Mouse (Mus musculus) midbrain, embryonic 13.5 days (tissue): ENCODE data around the gene AC124502.3. TPM values are rescaled to one million over a fixed set of nuclear protein-coding genes. Genes with fewer than 3 reads are reported as not detected.

Source experiments
- ATAC-seq: fragments of 200-750 bp; cut with Nextera tagmentation; 2 replicates; pipeline ENCODE4 v1.8.0; 2017; ENCODE audit warnings: mild to moderate bottlenecking, moderate TSS enrichment, moderate library complexity
- H3K27ac ChIP-seq: fragments of 300-500 bp; sonication (generic); 2 replicates; pipeline ENCODE4 v1.5.1; 2015; ENCODE audit warnings: inconsistent platforms, mild to moderate bottlenecking, moderate library complexity
- H3K27me3 ChIP-seq: fragments of 300-500 bp; sonication (generic); 2 replicates; pipeline ENCODE4 v1.6.1; 2015; ENCODE audit warnings: mild to moderate bottlenecking, inconsistent platforms
- H3K36me3 ChIP-seq: fragments of 300-500 bp; sonication (generic); 2 replicates; pipeline ENCODE4 v1.6.1; 2015; ENCODE audit warnings: mild to moderate bottlenecking, inconsistent platforms
- H3K4me1 ChIP-seq: fragments of 300-500 bp; sonication (generic); replicated peaks from 2 replicates; pipeline ENCODE4 v1.6.1; 2015; ENCODE audit warnings: inconsistent platforms
- H3K4me2 ChIP-seq: fragments of 300-500 bp; sonication (generic); replicated peaks from 2 replicates; pipeline ENCODE4 v1.6.1; 2015; ENCODE audit warnings: moderate library complexity, mild to moderate bottlenecking, inconsistent platforms
- H3K4me3 ChIP-seq: fragments of 300-500 bp; sonication (generic); replicated peaks from 2 replicates; pipeline ENCODE4 v1.5.1; 2015; ENCODE audit warnings: mild to moderate bottlenecking, inconsistent platforms
- H3K9ac ChIP-seq: fragments of 300-500 bp; sonication (generic); replicated peaks from 2 replicates; pipeline ENCODE4 v1.6.1; 2015; ENCODE audit warnings: mild to moderate bottlenecking, inconsistent platforms
- H3K9me3 ChIP-seq: fragments of 300-500 bp; sonication (generic); 2 replicates; pipeline ENCODE4 v1.6.1; 2016; ENCODE audit warnings: mild to moderate bottlenecking, inconsistent platforms
- WGBS: fragments of 180-500 bp; shearing (Covaris S2); methylation state at CpG from one replicate; pipeline ENCODE4 v1.1.7; 2015; 5-methylcytosine and 5-hydroxymethylcytosine counted together
- polyA plus RNA-seq: library from polyadenylated mRNA; unstranded; fragments of >200 nt; fragmentation: Nextera tagmentation; extraction: Ambion mirVana; gene quantifications from 2 replicates; pipeline ENCODE4 v1.2.1, GENCODE M21; 2015

AC124502.3 gene
- polyA plus RNA-seq, 1 experiment from 2014 or later, result 3.9 TPM

DNA sequence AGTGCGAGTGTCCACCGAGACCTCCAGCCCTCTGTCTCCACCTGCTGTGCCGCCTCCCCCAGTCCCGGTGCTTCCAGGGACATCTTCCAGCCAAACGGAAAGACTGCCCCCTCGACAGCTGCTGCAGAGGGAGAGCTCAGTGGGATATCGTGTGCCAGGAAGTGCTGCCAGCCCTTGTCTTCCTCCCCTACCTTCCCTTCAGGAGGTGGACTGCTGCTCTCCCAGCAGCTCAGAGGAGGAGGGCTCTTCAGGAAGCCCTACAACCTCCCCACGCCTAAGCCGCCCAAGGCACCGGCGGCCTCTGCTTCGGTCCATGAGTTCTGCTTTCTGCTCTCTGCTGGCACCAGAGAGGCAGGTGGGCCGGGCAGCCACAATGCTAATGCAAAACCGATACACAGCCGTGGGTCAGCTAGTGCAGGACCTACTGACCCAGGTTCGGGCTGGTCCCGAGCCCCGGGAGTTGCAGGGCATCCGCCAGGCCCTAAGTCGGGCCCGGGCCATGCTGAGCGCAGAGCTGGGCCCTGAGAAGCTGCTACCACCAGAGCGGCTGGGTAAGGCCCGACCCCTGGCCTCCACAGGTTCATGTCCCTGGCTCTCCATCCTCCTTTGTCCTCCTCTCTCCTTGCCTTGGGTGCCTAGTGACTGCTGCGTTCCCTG is 13.6 kb downstream of the AC124502.3 start:
- H3K27me3 ChIP-seq, result peaks cover 61% of the 10 kb centered on the region
- H3K36me3 ChIP-seq, result peaks cover 27% of the 10 kb centered on the region
- no peak overlapping the region for H3K27ac ChIP-seq
- 33% methylated on average over 25 of the region's 25 CpGs for WGBS
- H3K4me1 ChIP-seq, result peaks cover 30% of the 10 kb centered on the region
- no peak overlapping the region for H3K4me3 ChIP-seq
- H3K4me2 ChIP-seq, result no peak overlapping the region
- no peak overlapping the region for H3K9ac ChIP-seq
- no peak for ATAC-seq
- no peaks in the 10 kb centered on the region for H3K9me3 ChIP-seq

DNA sequence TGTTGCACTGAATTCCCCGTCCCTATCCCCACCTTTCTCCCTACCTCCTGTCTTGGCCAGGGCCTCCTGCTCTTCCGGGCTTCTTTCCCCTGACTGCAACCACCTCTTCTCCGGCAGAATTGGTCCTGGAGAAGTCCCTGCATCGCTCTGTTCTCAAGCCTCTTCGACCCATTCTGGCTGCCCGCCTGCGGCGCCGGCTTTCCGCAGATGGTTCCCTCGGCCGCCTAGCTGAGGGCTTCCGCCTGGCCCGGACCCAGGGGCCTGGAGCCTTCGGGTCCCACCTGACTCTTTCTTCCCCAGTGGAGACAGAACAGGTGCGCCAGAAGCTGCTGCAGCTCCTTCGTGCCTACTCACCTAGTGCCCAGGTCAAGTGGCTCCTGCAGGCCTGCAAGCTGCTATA is 14.2 kb downstream of the AC124502.3 start:
- Histone ChIP-seq H3K9ac (no peak overlapping the region), H3K27ac (no peak overlapping the region), H3K9me3 (no peaks in the 10 kb centered on the region), H3K27me3 (peaks cover 61% of the 10 kb centered on the region), H3K36me3 (peaks cover 21% of the 10 kb centered on the region), H3K4me1 (peaks cover 30% of the 10 kb centered on the region), H3K4me2 (no peak overlapping the region), H3K4me3 (no peak overlapping the region)
- ATAC-seq, result no peak
- 55% methylated on average over 17 of the region's 17 CpGs for WGBS

DNA sequence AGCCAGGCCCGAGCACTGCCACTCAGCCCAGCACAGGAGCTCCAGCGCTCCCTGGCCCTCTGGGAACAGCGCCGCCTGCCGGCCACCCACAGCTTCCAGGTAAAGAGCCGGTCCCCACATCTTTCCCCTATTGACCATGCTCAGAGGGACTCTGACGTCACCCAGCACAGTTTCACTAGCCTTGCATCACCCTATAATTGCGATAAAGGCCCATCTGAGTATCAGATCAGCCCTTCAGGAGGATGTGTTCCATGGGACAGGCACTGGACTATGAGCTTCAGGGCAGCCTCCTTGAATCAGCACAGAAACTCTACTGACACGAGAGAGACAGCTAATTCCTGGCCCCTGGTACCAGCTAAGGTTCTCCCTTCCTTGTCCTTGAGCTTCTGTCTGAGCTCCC is 15.2 kb downstream of the AC124502.3 start:
- H3K4me1 ChIP-seq, result peaks cover 35% of the 10 kb centered on the region
- H3K27ac ChIP-seq, result no peak overlapping the region
- no peak overlapping the region for H3K4me2 ChIP-seq
- no peak overlapping the region for H3K4me3 ChIP-seq
- H3K36me3 ChIP-seq, result peaks cover 11% of the 10 kb centered on the region
- H3K9me3 ChIP-seq, result no peaks in the 10 kb centered on the region
- WGBS, result 19% methylated on average over 9 of the region's 9 CpGs
- H3K9ac ChIP-seq, result no peak overlapping the region
- H3K27me3 ChIP-seq, result peaks cover 61% of the 10 kb centered on the region
- ATAC-seq, result no peak

DNA sequence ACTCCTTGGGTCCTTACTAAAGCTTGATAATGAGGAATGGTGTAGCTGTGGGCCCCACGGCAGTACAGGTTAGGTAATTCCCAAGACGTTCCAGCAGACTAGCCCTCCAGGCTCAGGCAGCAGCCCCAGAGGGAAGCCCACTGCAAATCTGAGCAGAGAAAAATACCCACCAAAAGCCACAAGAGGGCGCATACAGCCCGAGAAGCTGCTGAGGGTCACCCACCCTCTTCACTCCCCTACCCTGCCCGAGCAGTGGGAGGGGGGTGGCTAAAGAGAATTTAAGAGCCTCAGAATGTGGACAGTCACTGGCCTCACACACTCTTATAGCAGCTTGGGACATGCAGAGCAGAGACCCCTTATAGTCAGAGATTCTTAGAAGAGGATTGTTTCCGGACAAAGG is 17.6 kb downstream of the AC124502.3 start:
- Histone ChIP-seq H3K4me3 (no peak overlapping the region), H3K27ac (no peak overlapping the region), H3K9ac (no peak overlapping the region; the same call in 1 of the 2 replicates), H3K4me2 (no peak overlapping the region), H3K9me3 (no peaks in the 10 kb centered on the region), H3K36me3 (no peaks in the 10 kb centered on the region), H3K4me1 (peaks cover 30% of the 10 kb centered on the region), H3K27me3 (peaks cover 48% of the 10 kb centered on the region)
- WGBS, result 6% methylated on average over 6 of the region's 6 CpGs
- ATAC-seq, result peak; percentile 52

DNA sequence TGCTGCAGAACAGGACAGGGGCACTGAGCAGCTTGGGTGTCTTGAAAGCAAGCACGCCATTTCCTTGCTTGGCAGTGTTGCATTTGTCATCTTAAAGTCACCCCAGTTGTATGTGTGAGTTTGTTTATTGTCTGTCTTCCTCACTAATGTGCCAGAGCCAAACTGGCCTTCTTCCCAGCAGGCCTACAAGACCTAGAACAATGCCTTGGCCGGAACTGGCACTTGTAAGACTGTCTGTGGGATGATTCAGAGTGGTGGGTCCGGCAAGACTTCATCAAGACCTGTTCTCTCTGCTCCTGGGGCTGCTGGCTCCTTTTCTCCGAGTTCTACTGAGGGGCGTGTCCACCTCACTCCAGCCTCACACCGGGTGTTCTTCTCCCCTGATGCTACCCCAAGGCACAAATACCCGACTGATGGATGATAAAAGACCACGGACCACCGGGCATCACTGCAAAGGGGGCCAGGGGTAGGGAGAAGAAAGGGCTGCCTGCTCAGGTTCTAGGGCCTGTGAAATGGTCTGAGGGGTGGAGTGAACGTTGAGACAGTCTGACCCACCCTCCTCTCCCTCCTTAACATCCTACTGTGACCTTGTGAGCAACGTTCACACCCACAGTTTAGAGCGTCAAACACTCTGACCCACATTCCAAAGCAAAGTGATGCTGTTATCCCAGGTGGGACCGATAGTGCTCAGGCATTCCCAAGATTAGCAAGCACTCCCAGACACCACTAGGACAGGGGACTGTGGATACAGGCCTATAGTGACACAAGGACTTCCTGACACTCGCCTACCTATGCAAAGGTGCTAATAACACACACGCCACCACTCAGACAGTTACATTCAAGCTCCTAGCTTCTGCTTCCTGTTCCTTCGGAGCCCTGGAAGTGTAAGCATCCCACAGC is 19.4 kb downstream of the AC124502.3 start:
- no peak overlapping the region for H3K4me2 ChIP-seq
- no peak overlapping the region for H3K27ac ChIP-seq
- no peaks in the 10 kb centered on the region for H3K36me3 ChIP-seq
- 28% methylated on average over 16 of the region's 16 CpGs for WGBS
- H3K4me3 ChIP-seq, result no peak overlapping the region
- H3K9ac ChIP-seq, result no peak overlapping the region
- ATAC-seq, result no peak
- peaks cover 30% of the 10 kb centered on the region for H3K27me3 ChIP-seq
- peaks cover 28% of the 10 kb centered on the region for H3K4me1 ChIP-seq
- no peaks in the 10 kb centered on the region for H3K9me3 ChIP-seq

DNA sequence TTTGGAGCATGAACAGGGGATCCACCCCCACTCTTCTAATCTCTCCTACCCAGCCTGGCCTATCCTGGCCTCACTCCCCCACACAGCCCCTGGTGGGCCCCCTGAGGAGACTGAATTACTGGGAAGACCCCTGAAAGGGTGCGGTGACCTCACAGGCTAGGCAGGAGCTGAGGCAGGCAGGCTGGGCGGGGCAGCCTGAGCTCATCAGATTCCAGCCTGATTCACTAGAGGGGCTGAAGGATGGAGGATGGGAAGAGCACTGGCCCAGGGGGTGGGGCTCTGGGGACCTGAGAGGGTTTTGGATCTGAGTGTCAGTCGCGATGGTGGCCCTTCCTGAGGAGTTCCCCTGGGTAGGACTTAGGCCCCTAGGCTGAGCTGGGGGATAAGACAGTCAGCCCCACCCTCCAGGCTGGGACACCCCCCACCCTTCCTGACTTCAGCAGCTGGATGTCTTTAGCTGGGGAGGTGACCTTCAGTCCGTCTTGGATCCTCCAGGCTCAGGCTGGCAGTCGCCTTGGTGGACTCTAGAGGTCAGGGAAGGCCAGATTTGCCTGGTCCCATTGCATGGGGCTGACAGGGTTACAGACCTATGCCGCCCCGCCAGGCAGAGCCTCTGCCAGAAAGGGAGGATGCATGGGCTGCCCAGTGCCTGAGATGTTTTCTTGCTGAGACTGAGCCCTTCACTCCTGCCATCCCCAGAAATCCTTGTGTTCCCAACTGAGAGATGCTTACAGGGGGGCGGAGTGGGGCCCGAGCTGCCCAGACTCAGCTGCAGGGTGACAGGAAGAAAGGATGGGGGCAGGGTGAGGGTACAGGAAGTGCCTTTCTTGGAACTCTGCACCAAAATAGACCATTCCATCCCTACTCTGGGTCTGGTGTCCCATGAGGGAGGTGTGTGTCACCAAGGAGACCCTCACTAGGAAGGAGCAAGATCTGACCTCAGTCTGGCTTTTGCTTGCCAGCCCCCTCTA is 20.4 kb downstream of the AC124502.3 start:
- WGBS, result 10% methylated on average over 10 of the region's 10 CpGs
- Histone ChIP-seq H3K4me3 (no peak overlapping the region), H3K27me3 (peaks cover 20% of the 10 kb centered on the region), H3K4me2 (no peak overlapping the region), H3K9me3 (no peaks in the 10 kb centered on the region), H3K27ac (no peak overlapping the region), H3K4me1 (peaks cover 28% of the 10 kb centered on the region), H3K9ac (peak overlapping the region; percentile 33; the same call in 1 of the 2 replicates), H3K36me3 (no peaks in the 10 kb centered on the region)
- peak; percentile 41; the same call in 1 of the 2 replicates for ATAC-seq

DNA sequence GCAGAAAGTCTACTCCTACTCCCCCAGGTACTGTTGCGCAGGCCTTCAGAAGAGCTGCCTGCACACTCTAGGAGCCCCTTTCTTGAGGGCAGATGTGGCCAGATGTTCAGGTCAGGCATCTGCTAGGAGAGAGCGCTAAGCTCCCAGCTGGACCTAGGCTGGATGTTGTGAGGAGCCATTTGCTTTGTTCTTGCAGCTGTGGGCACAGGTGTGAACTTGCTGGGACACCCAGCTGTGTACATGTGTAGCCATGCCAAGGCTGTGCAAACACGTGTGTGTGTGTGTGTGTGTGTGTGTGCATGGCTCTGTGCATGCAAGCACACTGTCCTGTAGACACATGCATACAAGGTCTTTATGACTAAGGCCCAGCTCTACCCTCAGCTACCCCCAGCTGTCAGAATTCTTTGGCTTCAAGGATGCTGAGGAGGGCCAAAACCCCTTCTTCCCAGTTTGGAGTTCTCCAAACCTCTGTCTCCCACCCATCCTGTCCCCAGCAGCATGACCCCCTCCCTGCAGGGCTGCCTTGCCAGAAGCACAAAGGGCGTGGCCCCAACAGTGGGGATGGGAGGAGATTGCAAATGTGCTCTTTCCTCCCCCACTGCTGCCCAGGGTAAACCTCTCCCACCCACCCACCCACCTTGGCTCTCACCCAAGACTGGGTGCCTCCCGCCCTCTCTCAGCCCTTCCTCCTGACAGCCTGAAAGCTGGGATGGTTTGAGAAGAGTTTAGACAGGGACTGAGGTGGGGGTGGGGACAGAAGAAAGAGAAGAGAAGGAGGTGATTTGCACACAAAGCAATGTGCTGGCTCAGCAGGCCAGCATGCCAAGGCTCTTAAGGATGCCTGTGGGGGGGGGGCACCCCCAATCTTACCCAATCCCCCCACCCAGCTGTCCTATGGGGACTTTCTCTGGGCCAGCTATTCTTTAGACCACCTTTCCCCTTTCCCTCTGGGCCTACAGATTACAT is 22.0 kb downstream of the AC124502.3 start:
- no peak overlapping the region for H3K27ac ChIP-seq

DNA sequence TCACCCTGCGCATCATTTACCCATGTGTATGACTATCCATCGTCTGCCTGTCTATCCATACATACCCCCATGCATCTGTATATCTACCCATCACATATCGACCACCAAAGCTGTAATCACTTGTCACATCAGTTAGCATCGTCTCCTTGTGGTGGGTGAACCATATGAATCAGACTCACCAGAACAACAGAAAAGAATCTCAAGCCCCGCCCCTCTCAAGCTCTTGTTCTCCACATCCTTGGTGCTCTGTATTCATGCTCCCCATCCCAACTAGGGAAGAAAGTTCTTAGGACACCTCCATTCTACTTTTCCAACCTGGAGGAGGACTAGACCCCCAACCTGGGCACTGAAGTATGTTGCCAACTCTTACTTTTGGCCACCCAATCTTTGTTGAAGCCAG is 23.4 kb downstream of the AC124502.3 start:
- Histone ChIP-seq H3K4me1 (peaks cover 24% of the 10 kb centered on the region), H3K36me3 (no peaks in the 10 kb centered on the region), H3K9me3 (no peaks in the 10 kb centered on the region), H3K27me3 (peaks cover 26% of the 10 kb centered on the region), H3K4me3 (no peak overlapping the region), H3K27ac (no peak overlapping the region), H3K4me2 (no peak overlapping the region), H3K9ac (no peak overlapping the region)
- WGBS, result 86% methylated on average over 5 of the region's 5 CpGs
- ATAC-seq, result no peak

More for the DNA sequence above, 22.0 kb downstream of the AC124502.3 start:
- WGBS, result 41% methylated on average over 5 of the region's 5 CpGs
- H3K4me3 ChIP-seq, result no peak overlapping the region
- no peaks in the 10 kb centered on the region for H3K9me3 ChIP-seq
- H3K4me1 ChIP-seq, result peaks cover 28% of the 10 kb centered on the region
- H3K27me3 ChIP-seq, result peaks cover 14% of the 10 kb centered on the region
- no peak overlapping the region for H3K4me2 ChIP-seq
- H3K9ac ChIP-seq, result no peak overlapping the region
- no peak for ATAC-seq
- no peaks in the 10 kb centered on the region for H3K36me3 ChIP-seq

DNA sequence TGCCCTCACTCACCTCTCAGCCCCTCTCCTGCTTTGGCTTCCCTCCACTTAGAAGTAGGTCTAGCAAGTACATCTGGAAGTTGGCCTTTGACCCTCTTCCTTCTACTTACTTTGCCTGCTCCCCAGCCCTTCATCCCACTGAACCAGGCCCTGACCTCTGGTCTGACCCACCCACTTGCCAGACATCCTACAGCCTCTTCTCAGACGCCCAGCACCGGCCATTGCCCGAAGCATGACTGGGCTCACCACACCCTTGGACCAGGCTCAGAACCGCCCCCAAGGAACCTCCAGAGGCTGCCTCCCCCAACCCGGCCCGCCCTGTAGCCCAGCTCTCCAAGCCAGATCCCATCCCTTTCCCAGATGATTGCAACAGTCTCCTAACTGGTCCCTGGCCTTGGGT is 23.8 kb downstream of the AC124502.3 start:
- 81% methylated on average over 6 of the region's 6 CpGs for WGBS
- H3K4me1 ChIP-seq, result peaks cover 28% of the 10 kb centered on the region
- no peak overlapping the region for H3K4me2 ChIP-seq
- no peak overlapping the region for H3K27ac ChIP-seq
- no peaks in the 10 kb centered on the region for H3K36me3 ChIP-seq
- no peak overlapping the region for H3K4me3 ChIP-seq
- H3K9ac ChIP-seq, result no peak overlapping the region
- H3K9me3 ChIP-seq, result no peaks in the 10 kb centered on the region
- H3K27me3 ChIP-seq, result peaks cover 30% of the 10 kb centered on the region
- no peak for ATAC-seq

DNA sequence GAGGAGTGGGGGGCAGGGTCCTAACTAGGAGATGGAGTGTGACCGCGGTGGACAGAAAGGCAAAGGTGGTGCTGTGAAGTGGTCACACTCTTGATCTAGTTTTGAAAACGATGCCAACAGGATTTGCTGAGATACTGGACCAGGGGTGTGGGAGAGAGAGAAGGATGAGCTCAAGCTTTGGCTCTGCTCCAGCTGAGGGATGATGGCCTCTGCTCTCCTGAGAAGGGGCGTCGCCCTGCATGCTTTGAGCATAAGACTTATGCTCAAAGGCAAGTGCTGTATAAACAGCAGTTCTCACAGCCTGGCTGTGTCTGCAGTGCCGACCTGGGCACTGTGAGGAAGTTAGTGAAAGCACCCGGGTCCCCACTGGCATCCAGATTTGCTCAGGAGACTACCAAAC is 26.4 kb downstream of the AC124502.3 start:
- WGBS, result 75% methylated on average over 7 of the region's 7 CpGs
- no peaks in the 10 kb centered on the region for H3K9me3 ChIP-seq
- H3K4me1 ChIP-seq, result peaks cover 33% of the 10 kb centered on the region
- H3K27me3 ChIP-seq, result peaks cover 51% of the 10 kb centered on the region
- no peak overlapping the region for H3K4me3 ChIP-seq
- H3K4me2 ChIP-seq, result no peak overlapping the region
- H3K27ac ChIP-seq, result no peak overlapping the region
- ATAC-seq, result no peak
- no peaks in the 10 kb centered on the region for H3K36me3 ChIP-seq
- 0 out of 2 replicates have a peak overlapping the region, but pooled peaks have one; percentile 19 for H3K9ac ChIP-seq
